Mouse (Mus musculus) heart, embryonic 16.5 days (tissue): ENCODE measurements around the gene Hps1. TPM values are rescaled to one million over a fixed set of nuclear protein-coding genes. Genes with fewer than 3 reads are reported as not detected.

Experiments used
- ATAC-seq: fragments of 200-750 bp; cut with Nextera tagmentation; replicated peaks from 2 replicates; pipeline ENCODE4 v1.8.0; 2017; ENCODE audit warnings: moderate number of reproducible peaks; ENCODE audit not compliant: insufficient read depth, low FRiP score; ENCODE audit errors: extremely low read depth
- H3K27ac ChIP-seq: fragments of 300-500 bp; sonication (generic); 2 replicates; pipeline ENCODE4 v1.5.1; 2014; ENCODE audit warnings: mild to moderate bottlenecking, low read length, control low read depth, moderate library complexity
- H3K27me3 ChIP-seq: fragments of 300-500 bp; sonication (generic); 2 replicates; pipeline ENCODE4 v1.6.1; 2014; ENCODE audit warnings: low read length, mixed read lengths; ENCODE audit not compliant: control insufficient read depth, insufficient read depth
- H3K36me3 ChIP-seq: fragments of 300-500 bp; sonication (generic); 2 replicates; pipeline ENCODE4 v1.6.1; 2014; ENCODE audit not compliant: control insufficient read depth, insufficient read depth
- H3K4me1 ChIP-seq: fragments of 300-500 bp; sonication (generic); 2 replicates; pipeline ENCODE4 v1.6.1; 2014; ENCODE audit warnings: low read length, mixed read lengths; ENCODE audit not compliant: control insufficient read depth, insufficient read depth
- H3K4me2 ChIP-seq: fragments of 300-500 bp; sonication (generic); 2 replicates; pipeline ENCODE4 v1.6.1; 2014; ENCODE audit warnings: low read depth, mild to moderate bottlenecking, control low read depth, low read length
- H3K4me3 ChIP-seq: fragments of 300-500 bp; sonication (generic); 2 replicates; pipeline ENCODE4 v1.5.1; 2014; ENCODE audit warnings: mild to moderate bottlenecking, control low read depth, low read length
- H3K9ac ChIP-seq: fragments of 300-500 bp; sonication (generic); 2 replicates; pipeline ENCODE4 v1.6.1; 2014; ENCODE audit warnings: low read length, control low read depth
- H3K9me3 ChIP-seq: fragments of 300-500 bp; sonication (generic); replicated peaks from 2 replicates; pipeline ENCODE4 v1.6.1; 2016; ENCODE audit warnings: low read length; ENCODE audit not compliant: control insufficient read depth
- WGBS: fragments of 180-500 bp; shearing (Covaris S2); extraction: QIAGEN DNeasy Blood & Tissue Kit; methylation state at CpG from one replicate; pipeline ENCODE4 v1.1.7; 2014; 5-methylcytosine and 5-hydroxymethylcytosine counted together
- polyA plus RNA-seq: library from polyadenylated mRNA; unstranded; fragments of >200 nt; fragmentation: Nextera tagmentation; extraction: Ambion mirVana; gene quantifications from 2 replicates; pipeline ENCODE4 v1.2.1, GENCODE M21; 2015

Gene Hps1
- polyA plus RNA-seq, 1 experiment from 2014 or later: 6.7 TPM

GRCm38 (mm10) chr19:42713770-42714169 is 66.0 kb downstream of the Hps1 start:
- Histone ChIP-seq H3K9me3 (no peaks in the 10 kb centered on the region), H3K4me1 (peaks cover 2% of the 10 kb centered on the region; the same call in 1 of the 2 replicates)
- 68% methylated on average over 9 of the region's 9 CpGs for WGBS

More at GRCm38 (mm10) chr19:42713770-42714169, 66.0 kb downstream of the Hps1 start:
- Histone ChIP-seq H3K36me3 (no peaks in the 10 kb centered on the region), H3K27me3 (no peaks in the 10 kb centered on the region), H3K27ac (no peak overlapping the region), H3K9ac (no peak overlapping the region), H3K4me2 (no peak overlapping the region), H3K4me3 (no peak overlapping the region)
- no peak for ATAC-seq

Other genes with a start within 250 kb of the Hps1 start
- 0.29 and 0.30 TPM in 2 replicates for gene Loxl4, start 167.2 kb downstream of the Hps1 start, polyA plus RNA-seq
- gene Pyroxd2, start 27.2 kb downstream of the Hps1 start, polyA plus RNA-seq: 5.5 TPM in 2 replicates